Mouse (Mus musculus) ES-Bruce4 (cell line): ENCODE results near the gene Ola1. TPM values are rescaled to one million over a fixed set of nuclear protein-coding genes. Genes with fewer than 3 reads are reported as not detected.

Experiments
- H3K27ac ChIP-seq: 2 replicates; pipeline ENCODE4 v1.5.1; 2012; ENCODE audit warnings: low read length, inconsistent platforms; ENCODE audit not compliant: insufficient read depth
- H3K27me3 ChIP-seq: 2 replicates; pipeline ENCODE4 v1.6.1; 2012; ENCODE audit warnings: mild to moderate bottlenecking, low read length, inconsistent platforms; ENCODE audit not compliant: control insufficient read depth, poor library complexity, insufficient read depth, severe bottlenecking
- H3K36me3 ChIP-seq: 2 replicates; pipeline ENCODE4 v1.6.1; 2012; ENCODE audit warnings: inconsistent platforms, mild to moderate bottlenecking, low read length, moderate library complexity; ENCODE audit not compliant: control insufficient read depth, poor library complexity, insufficient read depth, severe bottlenecking
- H3K4me1 ChIP-seq: one replicate; pipeline ENCODE4 v1.8.1; 2011; ENCODE audit warnings: low read length; ENCODE audit not compliant: control insufficient read depth, insufficient read depth
- H3K4me3 ChIP-seq: 2 replicates; pipeline ENCODE4 v1.5.1; 2011; ENCODE audit warnings: low read depth, mild to moderate bottlenecking, low read length
- H3K9ac ChIP-seq: 2 replicates; pipeline ENCODE4 v1.6.1; 2012; ENCODE audit warnings: low read depth, mild to moderate bottlenecking, inconsistent platforms; ENCODE audit not compliant: poor library complexity, severe bottlenecking
- H3K9me3 ChIP-seq: replicated peaks from 2 replicates; pipeline ENCODE4 v1.6.1; 2012; ENCODE audit warnings: mild to moderate bottlenecking, low read length, inconsistent platforms; ENCODE audit not compliant: control insufficient read depth, poor library complexity, insufficient read depth, severe bottlenecking
- CTCF ChIP-seq: IDR thresholded peaks from one replicate; pipeline ENCODE4 v1.8.1; 2011; ENCODE audit warnings: low read depth, low read length
- EP300 ChIP-seq: IDR thresholded peaks from 2 replicates; pipeline ENCODE4 v1.6.1; 2011; ENCODE audit warnings: low read depth, low read length; ENCODE audit not compliant: insufficient read depth
- POLR2A ChIP-seq: IDR thresholded peaks from one replicate; pipeline ENCODE4 v1.8.1; 2011; ENCODE audit warnings: low read length; ENCODE audit not compliant: insufficient read depth
- polyA plus RNA-seq: library from polyadenylated mRNA; stranded (reverse); fragments of >200 nt; gene quantifications from 2 replicates; pipeline ENCODE4 v1.2.4, GENCODE M21; 2011; ENCODE audit warnings: low read depth; ENCODE audit not compliant: missing spikeins, insufficient read depth, insufficient read length

Ola1 gene
- polyA plus RNA-seq, 1 experiment: 205 TPM

GRCm38 (mm10) chr2:73057589-73057988 lies 161.1 kb downstream of the Ola1 start:
- H3K27me3 ChIP-seq: no peaks in the 10 kb centered on the region
- no peak overlapping the region for H3K27ac ChIP-seq
- peaks cover 2% of the 10 kb centered on the region for H3K4me1 ChIP-seq
- TF ChIP-seq CTCF: no peak
- TF ChIP-seq POLR2A: no peak
- no peak for TF ChIP-seq EP300
- H3K36me3 ChIP-seq: no peaks in the 10 kb centered on the region
- H3K4me3 ChIP-seq: no peak overlapping the region
- no peak overlapping the region for H3K9ac ChIP-seq
- no peaks in the 10 kb centered on the region for H3K9me3 ChIP-seq

- Histone ChIP-seq H3K9ac (no peak overlapping the region), H3K4me1 (peaks cover 2% of the 10 kb centered on the region), H3K36me3 (no peaks in the 10 kb centered on the region), H3K4me3 (no peak overlapping the region), H3K27ac (no peak overlapping the region), H3K9me3 (no peaks in the 10 kb centered on the region), H3K27me3 (no peaks in the 10 kb centered on the region)
- no peak for TF ChIP-seq POLR2A
- TF ChIP-seq CTCF: no peak
- TF ChIP-seq EP300: no peak
These were observed 162.4 kb downstream of the Ola1 start for GRCm38 (mm10) chr2:73056090-73056956.

- Histone ChIP-seq H3K9ac (no peak overlapping the region), H3K4me1 (peaks cover 2% of the 10 kb centered on the region), H3K27me3 (no peaks in the 10 kb centered on the region), H3K9me3 (no peaks in the 10 kb centered on the region), H3K36me3 (no peaks in the 10 kb centered on the region), H3K27ac (no peak overlapping the region), H3K4me3 (no peak overlapping the region)
- TF ChIP-seq POLR2A (no peak), EP300 (peak; percentile 85; the same call in 1 of the 2 replicates), CTCF (no peak)
These were observed 164.8 kb downstream of the Ola1 start for GRCm38 (mm10) chr2:73053791-73054490.

GRCm38 (mm10) chr2:73050401-73050800 lies 168.3 kb downstream of the Ola1 start:
- no peaks in the 10 kb centered on the region for H3K9me3 ChIP-seq
- H3K9ac ChIP-seq: no peak overlapping the region
- H3K4me1 ChIP-seq: peaks cover 2% of the 10 kb centered on the region
- H3K27me3 ChIP-seq: no peaks in the 10 kb centered on the region
- H3K4me3 ChIP-seq: no peak overlapping the region
- H3K27ac ChIP-seq: no peak overlapping the region
- H3K36me3 ChIP-seq: no peaks in the 10 kb centered on the region
- TF ChIP-seq POLR2A (no peak), EP300 (no peak), CTCF (no peak)

- no peak overlapping the region for H3K4me3 ChIP-seq
- no peaks in the 10 kb centered on the region for H3K9me3 ChIP-seq
- no peak overlapping the region for H3K27ac ChIP-seq
- H3K4me1 ChIP-seq: peaks cover 2% of the 10 kb centered on the region
- TF ChIP-seq CTCF: no peak
- H3K9ac ChIP-seq: no peak overlapping the region
- H3K27me3 ChIP-seq: no peaks in the 10 kb centered on the region
- H3K36me3 ChIP-seq: no peaks in the 10 kb centered on the region
These were observed 168.7 kb downstream of the Ola1 start for GRCm38 (mm10) chr2:73049977-73050376.
